Mouse (Mus musculus): ENCODE data around the gene Reep3. TPM values are rescaled to one million over a fixed set of nuclear protein-coding genes. Genes with fewer than 3 reads are reported as not detected.

The Reep3 gene
- polyA plus RNA-seq, 2 experiments = 35.0 to 41.3 TPM

DNA sequence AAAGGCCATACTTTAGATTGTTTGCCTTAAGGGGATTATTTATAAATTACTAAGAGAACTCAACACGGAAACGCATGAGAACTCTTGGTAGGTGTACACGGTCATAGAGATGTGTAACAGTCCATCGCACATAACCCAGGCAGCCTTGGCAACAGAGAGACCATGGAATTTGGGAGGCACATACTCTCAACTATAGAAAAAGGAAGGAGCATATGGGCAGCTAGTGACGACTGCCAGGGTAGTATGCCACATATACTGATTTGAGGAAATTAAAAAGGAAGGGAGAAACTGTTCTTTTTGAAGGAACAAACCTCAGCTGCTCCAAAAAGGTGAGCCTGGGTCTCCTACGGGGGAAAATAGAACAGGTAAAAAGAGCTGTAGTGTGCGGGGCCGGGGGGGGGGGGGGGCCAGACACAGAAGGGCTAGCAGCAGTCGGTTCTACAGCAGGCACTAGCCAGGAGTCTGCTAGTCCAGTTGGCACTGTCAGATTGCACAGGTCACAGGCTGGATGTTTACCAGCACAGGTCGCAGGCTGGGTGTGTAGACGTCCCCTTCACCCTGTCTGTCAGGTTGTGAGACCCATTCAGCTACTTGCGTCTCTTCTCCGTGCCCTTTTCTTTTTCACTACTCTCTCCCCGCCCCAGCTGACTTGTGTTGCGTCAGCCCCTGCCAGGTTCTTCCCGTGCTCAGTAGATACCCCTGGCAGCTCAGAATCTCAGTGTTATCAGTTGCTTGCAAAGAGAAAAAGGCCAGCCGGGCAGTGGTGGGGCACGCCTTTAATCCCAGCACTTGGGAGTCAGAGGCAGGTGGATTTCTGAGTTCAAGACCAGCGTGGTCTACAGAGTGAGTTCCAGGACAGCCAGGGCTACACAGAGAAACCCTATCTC lies 8.8 kb upstream of the Reep3 start:
- H3K4me2 ChIP-seq (replicated peaks; ENCODE audit: low read depth, low read length, severe bottlenecking) = no peak overlapping the region
- no peak for TF ChIP-seq POLR2A (IDR thresholded peaks at IDR 0.05; ENCODE audit: borderline replicate concordance, extremely low read depth, insufficient read depth, insufficient read length)
- H3K4me1 ChIP-seq (ENCODE audit: control insufficient read depth, insufficient read depth, low read length) = peaks cover 39% of the 10 kb centered on the region
- DNase-seq (ENCODE audit: low spot score) (no peak), ATAC-seq (ENCODE audit: low FRiP score, low read depth) (no peak)
- 77% methylated on average over 18 of the region's 19 CpGs for WGBS
- no peak overlapping the region for H3K9ac ChIP-seq (ENCODE audit: low read depth, low read length, severe bottlenecking)
- H3K27ac ChIP-seq (replicated peaks; ENCODE audit: low read depth, low read length) = no peak overlapping the region
- no peaks in the 10 kb centered on the region for H3K27me3 ChIP-seq (ENCODE audit: control insufficient read depth, insufficient read depth, low read length)
- H3K4me3 ChIP-seq (replicated peaks; ENCODE audit: low read length) = no peak overlapping the region
- no peaks in the 10 kb centered on the region for H3K9me3 ChIP-seq (ENCODE audit: control insufficient read depth, low read length)
- peaks cover 5% of the 10 kb centered on the region; the same call in 1 of the 2 replicates for H3K36me3 ChIP-seq (ENCODE audit: control insufficient read depth, insufficient read depth, low read length)

DNA sequence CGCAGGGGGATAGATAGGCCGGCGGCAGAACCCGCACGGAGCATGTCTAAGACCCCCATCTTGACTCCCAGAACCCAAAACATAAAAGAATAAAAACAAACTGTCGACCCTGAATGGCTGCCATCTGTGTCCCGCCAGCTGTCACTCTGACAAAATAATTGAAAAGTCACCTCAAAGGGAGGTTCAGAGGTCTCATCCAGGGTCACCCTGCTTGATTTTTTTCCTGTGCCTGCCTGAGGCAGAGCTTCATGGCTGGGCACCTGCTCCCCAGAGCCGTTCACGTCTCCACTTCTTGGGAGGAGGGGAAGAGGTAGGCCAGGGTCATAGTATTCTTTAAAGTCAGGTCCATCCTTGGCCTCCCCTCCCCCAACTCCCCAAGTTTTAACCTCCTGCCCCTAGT lies 7.8 kb upstream of the Reep3 start:
- no peak for DNase-seq (ENCODE audit: low spot score)
- 32% methylated on average over 9 of the region's 9 CpGs for whole genome bisulfite sequencing
- Histone ChIP-seq H3K4me3 (replicated peaks; ENCODE audit: low read length) (no peak overlapping the region), H3K4me1 (ENCODE audit: control insufficient read depth, insufficient read depth, low read length) (peaks cover 40% of the 10 kb centered on the region), H3K9me3 (ENCODE audit: control insufficient read depth, low read length) (no peaks in the 10 kb centered on the region), H3K27ac (replicated peaks; ENCODE audit: low read depth, low read length) (no peak overlapping the region), H3K9ac (ENCODE audit: low read depth, low read length, severe bottlenecking) (no peak overlapping the region), H3K36me3 (ENCODE audit: control insufficient read depth, insufficient read depth, low read length) (peaks cover 5% of the 10 kb centered on the region; the same call in 1 of the 2 replicates), H3K27me3 (ENCODE audit: control insufficient read depth, insufficient read depth, low read length) (no peaks in the 10 kb centered on the region), H3K4me2 (replicated peaks; ENCODE audit: low read depth, low read length, severe bottlenecking) (no peak overlapping the region)
- no peak for TF ChIP-seq POLR2A (IDR thresholded peaks at IDR 0.05; ENCODE audit: borderline replicate concordance, extremely low read depth, insufficient read depth, insufficient read length)
- no peak for ATAC-seq (ENCODE audit: low FRiP score, low read depth)

DNA sequence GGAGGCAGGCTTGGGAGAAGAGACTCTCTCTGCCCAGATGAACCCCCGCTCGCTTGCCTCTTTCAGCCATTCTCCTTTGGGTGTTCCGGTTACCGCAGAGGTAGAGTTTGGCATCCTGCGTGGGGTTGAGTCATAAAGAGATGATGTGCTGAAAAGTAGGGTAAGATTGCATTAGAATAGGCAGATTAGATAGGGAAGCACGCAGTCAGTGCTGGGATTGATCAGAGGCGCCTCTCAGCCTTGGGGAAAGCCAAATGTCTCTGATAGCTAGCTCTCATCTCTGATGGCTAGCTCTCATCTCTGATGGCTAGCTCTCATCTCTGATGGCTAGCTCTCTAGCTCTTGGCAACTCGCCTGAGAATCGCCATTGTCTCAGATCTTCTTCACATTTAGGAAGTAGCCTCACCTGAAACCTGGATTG lies 4.1 kb upstream of the Reep3 start:
- DNase-seq (ENCODE audit: low spot score) (no peak), ATAC-seq (ENCODE audit: low FRiP score, low read depth) (no peak)
- H3K27ac ChIP-seq (replicated peaks; ENCODE audit: low read depth, low read length) = no peak overlapping the region
- H3K27me3 ChIP-seq (ENCODE audit: control insufficient read depth, insufficient read depth, low read length) = no peaks in the 10 kb centered on the region
- TF ChIP-seq POLR2A (IDR thresholded peaks at IDR 0.05; ENCODE audit: borderline replicate concordance, extremely low read depth, insufficient read depth, insufficient read length) = no peak
- H3K4me1 ChIP-seq (ENCODE audit: control insufficient read depth, insufficient read depth, low read length) = peaks cover 50% of the 10 kb centered on the region
- no peaks in the 10 kb centered on the region for H3K9me3 ChIP-seq (ENCODE audit: control insufficient read depth, low read length)
- no peak overlapping the region for H3K4me2 ChIP-seq (replicated peaks; ENCODE audit: low read depth, low read length, severe bottlenecking)
- H3K36me3 ChIP-seq (ENCODE audit: control insufficient read depth, insufficient read depth, low read length) = no peaks in the 10 kb centered on the region
- no peak overlapping the region for H3K4me3 ChIP-seq (replicated peaks; ENCODE audit: low read length)
- no peak overlapping the region for H3K9ac ChIP-seq (ENCODE audit: low read depth, low read length, severe bottlenecking)
- 73% methylated on average over 9 of the region's 9 CpGs for WGBS

DNA sequence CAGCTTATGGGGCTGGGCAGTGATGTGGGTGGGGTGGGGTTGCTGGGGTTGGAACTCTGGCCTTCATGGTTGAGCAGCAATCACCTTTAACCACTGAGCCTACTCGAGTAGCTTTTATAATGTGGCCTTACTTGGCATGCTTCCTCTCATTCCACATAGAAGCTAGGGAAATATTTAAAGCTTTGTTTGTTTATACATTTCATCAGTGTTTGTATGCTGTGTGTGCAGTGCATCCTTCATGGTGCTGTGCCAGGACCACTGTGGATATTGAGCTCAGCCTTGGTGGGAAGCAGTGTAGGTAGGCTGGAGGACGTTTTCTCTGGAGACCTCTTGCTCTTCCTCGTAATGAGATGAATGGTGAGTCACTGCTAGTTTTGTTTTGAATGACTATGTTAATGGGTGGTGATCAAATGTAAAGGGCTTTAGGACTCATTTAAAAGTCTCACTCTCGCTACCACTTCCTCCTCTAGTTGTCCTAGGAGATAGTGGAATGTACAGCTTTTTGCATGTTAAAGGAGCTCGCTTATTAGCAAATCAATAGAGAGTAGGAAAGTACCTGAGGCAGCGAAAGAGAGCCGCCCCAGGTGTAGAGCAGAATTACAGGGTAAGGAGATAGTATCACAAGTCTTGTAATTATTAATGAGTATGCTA lies 3.4 kb upstream of the Reep3 start:
- Histone ChIP-seq H3K9me3 (ENCODE audit: control insufficient read depth, low read length) (no peaks in the 10 kb centered on the region), H3K27me3 (ENCODE audit: control insufficient read depth, insufficient read depth, low read length) (no peaks in the 10 kb centered on the region), H3K27ac (replicated peaks; ENCODE audit: low read depth, low read length) (no peak overlapping the region), H3K4me1 (ENCODE audit: control insufficient read depth, insufficient read depth, low read length) (peaks cover 52% of the 10 kb centered on the region), H3K4me2 (replicated peaks; ENCODE audit: low read depth, low read length, severe bottlenecking) (no peak overlapping the region), H3K9ac (ENCODE audit: low read depth, low read length, severe bottlenecking) (no peak overlapping the region), H3K4me3 (replicated peaks; ENCODE audit: low read length) (no peak overlapping the region), H3K36me3 (ENCODE audit: control insufficient read depth, insufficient read depth, low read length) (no peaks in the 10 kb centered on the region)
- WGBS = 68% methylated on average over 7 of the region's 7 CpGs
- DNase-seq (ENCODE audit: low spot score) (no peak), ATAC-seq (ENCODE audit: low FRiP score, low read depth) (no peak)
- TF ChIP-seq POLR2A (IDR thresholded peaks at IDR 0.05; ENCODE audit: borderline replicate concordance, extremely low read depth, insufficient read depth, insufficient read length) = no peak

DNA sequence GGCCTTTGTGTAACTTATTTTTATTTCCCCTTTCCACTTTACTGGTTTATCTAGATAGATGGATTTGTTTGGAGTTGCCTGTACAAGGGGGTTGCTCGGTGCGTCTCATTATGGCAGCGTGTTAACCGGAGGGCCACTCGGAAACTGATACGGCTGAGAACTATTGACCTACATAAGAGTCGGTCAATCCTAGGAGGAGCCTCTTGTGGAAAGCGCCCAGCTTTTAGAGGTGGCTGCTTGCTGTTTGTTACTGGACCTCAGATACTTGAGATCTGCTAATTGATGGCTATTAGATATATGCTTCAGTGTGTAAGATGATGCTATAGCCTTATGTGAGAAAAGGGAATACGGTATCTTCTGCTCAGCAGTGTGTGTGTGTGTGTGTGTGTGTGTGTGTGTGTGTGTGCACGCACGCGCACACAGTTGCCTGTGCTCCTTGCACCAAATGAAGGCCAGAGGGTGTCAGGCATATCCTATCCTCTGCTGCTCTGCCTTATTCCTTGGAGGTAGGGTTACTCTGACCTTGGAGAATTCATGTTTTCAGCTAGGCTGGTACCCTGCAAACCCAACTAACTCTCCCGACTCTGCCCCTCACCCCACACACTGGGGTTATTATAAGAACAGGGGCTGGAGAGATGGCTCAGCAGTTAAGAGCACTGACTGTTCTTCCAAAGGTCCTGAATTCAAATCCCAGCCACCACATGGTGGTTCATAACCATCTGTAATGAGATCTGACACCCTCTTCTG lies 2.6 kb upstream of the Reep3 start:
- Histone ChIP-seq H3K9me3 (ENCODE audit: control insufficient read depth, low read length) (no peaks in the 10 kb centered on the region), H3K27me3 (ENCODE audit: control insufficient read depth, insufficient read depth, low read length) (no peaks in the 10 kb centered on the region), H3K9ac (ENCODE audit: low read depth, low read length, severe bottlenecking) (no peak overlapping the region), H3K36me3 (ENCODE audit: control insufficient read depth, insufficient read depth, low read length) (no peaks in the 10 kb centered on the region), H3K4me1 (ENCODE audit: control insufficient read depth, insufficient read depth, low read length) (peaks cover 46% of the 10 kb centered on the region), H3K27ac (replicated peaks; ENCODE audit: low read depth, low read length) (no peak overlapping the region), H3K4me3 (replicated peaks; ENCODE audit: low read length) (no peak overlapping the region), H3K4me2 (replicated peaks; ENCODE audit: low read depth, low read length, severe bottlenecking) (no peak overlapping the region)
- DNase-seq (ENCODE audit: low spot score) = no peak
- TF ChIP-seq POLR2A (IDR thresholded peaks at IDR 0.05; ENCODE audit: borderline replicate concordance, extremely low read depth, insufficient read depth, insufficient read length) = no peak
- 69% methylated on average over 13 of the region's 13 CpGs for WGBS
- ATAC-seq (ENCODE audit: low FRiP score, low read depth) = no peak

Data from limb, embryonic 14.5 days (tissue).